Mouse (Mus musculus) embryo, embryonic 11 days (tissue): ENCODE results near the gene Dnm2.

Source experiments
- DNase-seq: peaks from one replicate; pipeline ENCODE4 v3.0.0-alpha.2; 2015

Gene Dnm2

GRCm38 (mm10) chr9:21424631-21425555, at the start of gene Dnm2:
TSS of gene Dnm2 (plus strand) at chr9:21424908.
- DNase-seq = peak; percentile 98

- no peak for DNase-seq
Observed at GRCm38 (mm10) chr9:21379195-21379594, 45.5 kb upstream of the Dnm2 start.

DNA sequence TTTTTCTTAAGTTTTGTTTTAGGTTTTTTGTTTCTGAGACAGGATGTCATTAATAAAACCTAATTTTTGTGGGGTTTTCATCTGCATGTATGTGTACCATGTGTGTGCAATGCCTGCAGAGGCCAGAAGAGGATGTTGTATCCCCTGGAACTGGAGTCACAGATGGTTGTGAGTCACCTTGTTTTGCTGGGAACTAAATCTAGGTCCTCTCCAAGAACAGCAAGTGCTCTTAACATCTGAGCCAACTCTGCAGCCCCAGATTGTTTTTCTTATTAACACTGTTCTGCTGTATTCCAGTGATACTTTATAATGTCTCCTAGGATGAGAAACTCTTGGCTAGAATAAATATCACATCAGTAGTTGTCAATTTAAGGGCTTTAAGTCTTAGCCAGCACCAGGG, 43.8 kb upstream of the Dnm2 start:
- DNase-seq = no peak

DNA sequence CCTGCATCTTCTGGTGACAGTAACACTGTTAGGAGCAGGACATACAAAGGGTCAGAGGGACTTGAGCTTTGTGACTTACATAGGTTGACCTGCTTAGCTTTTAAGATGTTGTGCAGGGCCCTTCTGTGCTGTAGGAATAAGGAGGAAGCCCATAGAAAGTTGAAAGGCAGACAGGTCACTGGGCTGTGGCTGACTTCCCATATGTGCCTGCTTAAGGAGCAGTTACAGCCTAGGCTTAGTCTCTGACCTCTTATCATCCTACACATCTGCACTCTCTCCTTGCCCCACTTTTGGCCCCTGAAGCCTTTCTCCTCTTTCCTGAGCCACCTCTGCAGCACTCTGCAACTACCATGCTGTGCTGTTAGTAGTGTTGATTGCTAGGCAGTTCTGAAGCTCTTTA, 40.7 kb upstream of the Dnm2 start:
- no peak for DNase-seq

- DNase-seq = no peak
Observed at GRCm38 (mm10) chr9:21392646-21393175, 32.0 kb upstream of the Dnm2 start.

GRCm38 (mm10) chr9:21395692-21396091, 29.0 kb upstream of the Dnm2 start:
- DNase-seq = no peak

- DNase-seq = no peak
Observed at GRCm38 (mm10) chr9:21397170-21397569, 27.5 kb upstream of the Dnm2 start.

DNA sequence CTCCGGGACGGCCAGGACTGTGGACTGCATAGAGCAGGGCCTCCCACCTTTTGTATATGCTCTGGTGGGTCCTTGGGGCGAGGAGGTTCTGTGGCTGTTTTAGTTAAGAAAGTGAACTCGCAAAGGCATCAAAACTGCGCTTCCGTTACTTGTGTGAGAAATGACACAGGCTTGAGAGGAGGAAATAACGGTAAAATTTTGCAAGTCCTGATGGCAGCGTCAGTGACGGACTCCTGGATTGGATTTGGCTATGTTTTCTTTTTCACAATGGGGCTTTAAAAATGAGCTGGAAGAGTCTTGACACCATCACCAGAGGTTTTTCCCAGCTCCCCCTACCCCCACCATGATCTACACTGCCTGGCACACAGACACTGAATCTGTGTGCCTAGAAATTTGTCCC, 23.7 kb upstream of the Dnm2 start:
- no peak for DNase-seq

GRCm38 (mm10) chr9:21402764-21403253, 21.9 kb upstream of the Dnm2 start:
- no peak for DNase-seq

DNA sequence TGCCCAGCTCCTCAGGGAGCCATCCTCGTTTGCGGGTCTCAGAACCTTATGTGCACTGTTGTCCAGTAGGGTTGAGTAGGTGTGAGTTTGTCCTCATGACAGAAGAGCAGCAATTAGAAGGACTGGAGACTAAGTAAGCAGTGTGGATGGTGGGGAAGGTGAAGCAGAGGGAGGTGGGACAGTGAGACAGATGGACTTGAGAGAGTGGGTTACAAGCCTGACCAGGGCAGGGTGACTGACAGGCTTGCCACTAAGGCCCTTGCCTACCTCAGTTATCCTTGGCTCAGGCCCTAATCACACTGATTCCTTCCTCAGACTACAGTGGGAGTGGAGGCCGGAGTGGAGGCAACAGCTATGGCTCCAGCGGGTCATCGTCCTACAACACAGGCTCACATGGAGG, 21.0 kb upstream of the Dnm2 start:
- no peak for DNase-seq

DNA sequence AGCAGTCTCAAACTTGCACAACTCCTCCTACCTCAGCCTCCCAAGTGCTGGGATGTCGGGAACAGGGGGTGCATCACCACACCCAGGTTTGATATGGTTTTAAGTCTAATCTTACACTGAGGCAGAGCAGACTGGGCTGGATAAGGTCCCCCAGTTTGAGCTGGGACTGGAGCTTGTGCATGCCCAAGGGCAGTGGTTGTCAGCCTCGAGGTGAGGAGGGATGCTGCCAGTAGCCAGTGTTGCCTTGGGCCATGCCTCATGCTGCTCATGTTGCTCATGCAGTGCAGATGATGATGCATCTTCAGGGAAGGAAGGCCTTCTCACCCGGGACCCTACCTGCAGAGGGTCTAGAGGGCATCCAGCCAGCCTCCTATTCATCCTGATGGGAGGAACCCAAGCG, 19.2 kb upstream of the Dnm2 start:
- no peak for DNase-seq

DNA sequence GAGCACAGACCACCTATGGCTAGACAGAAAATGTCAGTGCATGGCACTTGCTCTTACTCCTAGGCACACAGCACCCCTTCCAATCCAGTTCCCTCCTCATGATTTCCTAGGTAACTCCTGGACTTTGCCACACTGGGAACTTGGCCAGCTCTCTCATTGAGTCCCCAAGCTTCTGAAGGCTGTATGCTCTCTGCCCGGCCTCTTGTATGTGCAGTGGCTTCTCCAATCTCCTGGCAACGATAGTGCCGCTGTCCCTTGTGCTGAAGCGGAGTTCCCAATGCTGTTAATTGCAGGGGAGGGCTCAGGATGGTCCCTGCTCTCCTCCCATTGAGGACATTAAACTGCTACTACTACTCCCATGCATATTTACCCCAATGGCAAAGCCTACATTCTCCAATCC, 16.8 kb upstream of the Dnm2 start:
- DNase-seq = peak; percentile 46

GRCm38 (mm10) chr9:21408624-21409023, 16.1 kb upstream of the Dnm2 start:
- DNase-seq = no peak

- DNase-seq = peak; percentile 82
Observed at GRCm38 (mm10) chr9:21409592-21410317, 15.0 kb upstream of the Dnm2 start.

GRCm38 (mm10) chr9:21411669-21412550, 12.8 kb upstream of the Dnm2 start, which contains the start of gene Qtrt1:
TSS of gene Qtrt1 (plus strand) at chr9:21411837.
- DNase-seq = peak; percentile 95

DNA sequence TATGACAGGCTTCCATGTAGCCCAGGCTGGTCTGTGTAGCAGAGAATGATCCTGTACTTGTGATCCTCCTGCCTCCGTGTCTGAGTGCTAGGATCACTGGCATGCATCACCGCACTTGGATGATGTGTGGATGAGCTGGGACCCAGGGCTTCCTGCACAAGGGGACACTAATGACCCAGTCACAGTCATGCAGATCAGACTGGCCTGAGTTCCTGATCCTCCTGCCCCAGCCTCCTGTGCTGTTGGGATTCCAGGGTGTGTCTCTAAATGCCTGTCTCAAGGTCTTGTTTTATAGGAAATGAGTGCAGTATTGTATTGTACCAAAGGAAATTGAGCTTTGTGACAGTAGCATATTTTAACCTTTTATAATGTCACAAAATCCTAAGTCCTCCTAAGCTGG, 6.8 kb upstream of the Dnm2 start:
- no peak for DNase-seq

GRCm38 (mm10) chr9:21419646-21420045, 5.1 kb upstream of the Dnm2 start:
- DNase-seq = no peak

DNA sequence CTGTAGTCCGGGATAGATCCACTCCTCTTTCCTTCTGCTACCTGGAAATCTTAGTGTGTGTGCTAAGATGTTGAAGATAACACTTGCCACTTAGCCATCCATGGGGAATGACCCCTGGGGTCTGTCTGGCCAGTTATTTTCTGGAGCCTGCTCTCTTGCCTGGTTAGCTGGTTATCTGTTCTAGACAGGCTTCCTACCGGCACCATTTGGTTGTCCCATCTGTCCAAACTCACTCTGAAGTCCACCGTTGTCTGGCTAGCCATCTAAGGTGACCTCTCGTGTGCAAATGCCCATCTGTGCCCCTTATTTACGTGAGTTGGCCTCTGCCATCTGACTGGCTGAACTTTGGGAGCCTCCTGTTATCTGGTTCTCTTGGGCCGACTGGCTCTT, 843 bp downstream of the Dnm2 start:
- no peak for DNase-seq

DNA sequence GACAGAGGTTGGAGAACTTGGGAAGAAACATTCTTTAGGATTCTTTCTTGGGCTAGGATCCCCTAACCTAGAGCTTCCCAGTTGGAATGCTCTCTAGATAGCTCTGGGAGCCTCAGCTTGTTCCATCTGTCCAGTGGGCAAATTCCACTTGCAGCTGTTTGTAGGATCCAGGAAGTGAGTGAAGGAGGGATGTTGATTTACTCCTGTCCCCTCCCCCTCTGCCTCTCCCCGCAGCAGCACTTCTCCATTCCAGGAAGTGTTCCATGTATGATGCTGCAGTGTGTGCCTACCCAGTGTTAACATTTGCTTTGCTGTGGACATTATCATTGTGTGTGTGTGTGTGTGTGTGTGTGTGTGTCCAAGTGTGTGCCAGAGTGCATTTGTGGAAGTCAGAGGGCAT, 1.3 kb downstream of the Dnm2 start:
- DNase-seq = no peak

- DNase-seq = no peak
Observed at GRCm38 (mm10) chr9:21426525-21426924, 1.8 kb downstream of the Dnm2 start.

- no peak for DNase-seq
Observed at GRCm38 (mm10) chr9:21427773-21428172, 3.1 kb downstream of the Dnm2 start.

DNA sequence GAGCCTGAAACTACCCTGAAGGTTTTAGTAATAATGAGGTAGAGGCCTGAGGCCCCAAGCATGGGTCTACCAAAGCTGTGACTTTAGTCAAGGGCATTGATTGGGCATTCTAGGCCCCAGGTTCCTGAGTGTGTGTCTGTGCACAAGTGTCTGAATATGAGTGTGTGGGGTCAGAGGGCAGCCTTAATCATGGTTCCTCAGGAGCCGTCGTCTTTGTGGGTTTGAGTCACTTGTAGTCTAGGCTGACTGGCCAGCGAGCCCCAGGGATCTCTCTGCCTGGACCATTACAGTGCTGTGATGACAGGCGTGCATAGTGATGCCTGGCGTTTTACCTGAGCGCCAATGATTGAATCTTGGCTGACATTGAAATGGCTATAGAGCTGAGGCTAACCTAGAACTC, 3.5 kb downstream of the Dnm2 start:
- no peak for DNase-seq

GRCm38 (mm10) chr9:21430724-21431123, 6.0 kb downstream of the Dnm2 start:
- DNase-seq = no peak
